Comparison of ENCODE assay signal across 8 mouse cellular contexts in genomic region chr5:140383559-140383958, GRCm38 (mm10). TPM values are rescaled to one million over a fixed set of nuclear protein-coding genes. Genes with fewer than 3 reads are reported as not detected.
DNase-seq lines count a peak whose midpoint lies in the region; ATAC-seq lines count a peak whose summit lies in the region.

No protein-coding gene starts in this region.

- H3K4me2 ChIP-seq in midbrain, embryonic 12.5 days (replicated peaks) = no peak overlapping the region
- no peak overlapping the region for H3K4me2 ChIP-seq in midbrain, embryonic 16.5 days (ENCODE audit: low read length)
- peak overlapping the region; percentile 22 for H3K4me2 ChIP-seq in embryonic facial prominence, embryonic 12.5 days (replicated peaks)
- H3K4me2 ChIP-seq in neural tube, embryonic 13.5 days = no peak overlapping the region

- H3K4me1 ChIP-seq in midbrain, embryonic 12.5 days = peaks cover 22% of the 10 kb centered on the region
- H3K4me1 ChIP-seq in midbrain, embryonic 16.5 days (ENCODE audit: control insufficient read depth, insufficient read depth, low read length) = peaks cover 15% of the 10 kb centered on the region
- H3K4me1 ChIP-seq in embryonic facial prominence, embryonic 12.5 days = peaks cover 31% of the 10 kb centered on the region
- H3K4me1 ChIP-seq in limb, embryonic 10.5 days = peaks cover 34% of the 10 kb centered on the region
- peaks cover 26% of the 10 kb centered on the region for H3K4me1 ChIP-seq in neural tube, embryonic 13.5 days (replicated peaks)

- ATAC-seq in midbrain, embryonic 12.5 days (ENCODE audit: low FRiP score, low read depth) = no peak
- no peak for ATAC-seq in midbrain, embryonic 16.5 days
- peak; percentile 32; the same call in 1 of the 2 replicates for ATAC-seq in embryonic facial prominence, embryonic 12.5 days (ENCODE audit: insufficient number of reproducible peaks, insufficient read depth, low FRiP score, low TSS enrichment)
- no peak for ATAC-seq in neural tube, embryonic 13.5 days (ENCODE audit: low read depth)
- no peak for ATAC-seq in activated CD4-positive, CD25-positive, alpha-beta regulatory T cell, adult 4 months

- H3K27me3 ChIP-seq in midbrain, embryonic 12.5 days = no peaks in the 10 kb centered on the region
- H3K27me3 ChIP-seq in midbrain, embryonic 16.5 days (ENCODE audit: control insufficient read depth, insufficient read depth, low read depth, low read length) = no peaks in the 10 kb centered on the region
- H3K27me3 ChIP-seq in embryonic facial prominence, embryonic 12.5 days = no peaks in the 10 kb centered on the region
- no peaks in the 10 kb centered on the region for H3K27me3 ChIP-seq in limb, embryonic 10.5 days (ENCODE audit: low read depth, poor library complexity, severe bottlenecking)
- H3K27me3 ChIP-seq in neural tube, embryonic 13.5 days = no peaks in the 10 kb centered on the region

- H3K36me3 ChIP-seq in midbrain, embryonic 12.5 days = no peaks in the 10 kb centered on the region
- no peaks in the 10 kb centered on the region for H3K36me3 ChIP-seq in midbrain, embryonic 16.5 days (ENCODE audit: control insufficient read depth, insufficient read depth, low read length)
- no peaks in the 10 kb centered on the region for H3K36me3 ChIP-seq in embryonic facial prominence, embryonic 12.5 days
- H3K36me3 ChIP-seq in limb, embryonic 10.5 days = peaks cover 10% of the 10 kb centered on the region; the same call in 1 of the 2 replicates
- no peaks in the 10 kb centered on the region for H3K36me3 ChIP-seq in neural tube, embryonic 13.5 days

- H3K9me3 ChIP-seq in midbrain, embryonic 12.5 days = no peaks in the 10 kb centered on the region
- no peaks in the 10 kb centered on the region for H3K9me3 ChIP-seq in midbrain, embryonic 16.5 days (replicated peaks; ENCODE audit: control insufficient read depth, low read length, poor library complexity, severe bottlenecking)
- H3K9me3 ChIP-seq in embryonic facial prominence, embryonic 12.5 days = no peaks in the 10 kb centered on the region
- no peaks in the 10 kb centered on the region for H3K9me3 ChIP-seq in limb, embryonic 10.5 days (replicated peaks)
- no peaks in the 10 kb centered on the region for H3K9me3 ChIP-seq in neural tube, embryonic 13.5 days

- H3K27ac ChIP-seq in midbrain, embryonic 12.5 days (replicated peaks) = 0 out of 2 replicates have a peak overlapping the region, but pooled peaks have one; percentile 25
- no peak overlapping the region for H3K27ac ChIP-seq in midbrain, embryonic 16.5 days (ENCODE audit: low read length)
- H3K27ac ChIP-seq in embryonic facial prominence, embryonic 12.5 days = peak overlapping the region; percentile 76
- peak overlapping the region; percentile 77 for H3K27ac ChIP-seq in limb, embryonic 10.5 days
- no peak overlapping the region for H3K27ac ChIP-seq in neural tube, embryonic 13.5 days (replicated peaks)

- no peak overlapping the region for H3K4me3 ChIP-seq in midbrain, embryonic 12.5 days
- H3K4me3 ChIP-seq in midbrain, embryonic 16.5 days (ENCODE audit: low read depth, low read length) = no peak overlapping the region
- no peak overlapping the region for H3K4me3 ChIP-seq in embryonic facial prominence, embryonic 12.5 days
- H3K4me3 ChIP-seq in limb, embryonic 10.5 days = no peak overlapping the region
- no peak overlapping the region for H3K4me3 ChIP-seq in neural tube, embryonic 13.5 days

- 15% methylated on average over 7 of the region's 7 CpGs for WGBS in midbrain, embryonic 12.5 days
- 23% methylated on average over 7 of the region's 7 CpGs for WGBS in midbrain, embryonic 16.5 days
- WGBS in embryonic facial prominence, embryonic 12.5 days = 7% methylated on average over 7 of the region's 7 CpGs
- WGBS in limb, embryonic 10.5 days = 31% methylated on average over 7 of the region's 7 CpGs
- WGBS in neural tube, embryonic 13.5 days = 27% methylated on average over 7 of the region's 7 CpGs

- peak; percentile 49 for DNase-seq in limb, embryonic 10.5 days (ENCODE audit: low spot score)
- no peak for DNase-seq in thymus, postnatal 25 days
- DNase-seq in natural killer cell, adult 2 months (ENCODE audit: low spot score in 2 of 2) = no peak

- peak overlapping the region; percentile 25; the same call in 1 of the 2 replicates for H3K9ac ChIP-seq in midbrain, embryonic 12.5 days (replicated peaks)
- no peak overlapping the region for H3K9ac ChIP-seq in midbrain, embryonic 16.5 days (ENCODE audit: low read depth, low read length)
- no peak overlapping the region for H3K9ac ChIP-seq in embryonic facial prominence, embryonic 12.5 days
- peak overlapping the region; percentile 45; the same call in 1 of the 2 replicates for H3K9ac ChIP-seq in neural tube, embryonic 13.5 days

RNA-seq across cellular contexts. Expression of gene Snx8, which starts 5.5 kb away (rescaled TPM):
- 20.6 and 21.4 TPM in 2 replicates for polyA plus RNA-seq in midbrain, embryonic 12.5 days (2016; fragmentation: Nextera tagmentation; extraction: Ambion mirVana)
- 44.7 and 46.4 TPM in 2 replicates for polyA plus RNA-seq in midbrain, embryonic 16.5 days (2015; fragmentation: Nextera tagmentation; extraction: Ambion mirVana)
- polyA plus RNA-seq in embryonic facial prominence, embryonic 12.5 days (2016; fragmentation: Nextera tagmentation; extraction: Ambion mirVana) = 21.4 and 21.5 TPM in 2 replicates
- 22.4 and 25.4 TPM in 2 replicates for polyA plus RNA-seq in limb, embryonic 10.5 days (2016; fragmentation: Nextera tagmentation; extraction: Ambion mirVana)
- 19.8 and 21.2 TPM in 2 replicates for polyA plus RNA-seq in neural tube, embryonic 13.5 days (2015; fragmentation: Nextera tagmentation; extraction: Ambion mirVana)
- 1 to 10 TPM in 1 of 2 experiments, under 1 TPM in 1; 0.26 to 1.3 TPM for polyA plus RNA-seq in activated CD4-positive, CD25-positive, alpha-beta regulatory T cell, adult 4 months (2017; shearing (Covaris generic))

RNA-seq across cellular contexts. Expression of gene Eif3b, which starts 35.6 kb away (rescaled TPM):
- polyA plus RNA-seq in midbrain, embryonic 12.5 days (2016; fragmentation: Nextera tagmentation; extraction: Ambion mirVana) = 158 and 161 TPM in 2 replicates
- 60.2 and 61.1 TPM in 2 replicates for polyA plus RNA-seq in midbrain, embryonic 16.5 days (2015; fragmentation: Nextera tagmentation; extraction: Ambion mirVana)
- polyA plus RNA-seq in embryonic facial prominence, embryonic 12.5 days (2016; fragmentation: Nextera tagmentation; extraction: Ambion mirVana) = 187 and 191 TPM in 2 replicates
- polyA plus RNA-seq in limb, embryonic 10.5 days (2016; fragmentation: Nextera tagmentation; extraction: Ambion mirVana) = 201 and 231 TPM in 2 replicates
- polyA plus RNA-seq in neural tube, embryonic 13.5 days (2015; fragmentation: Nextera tagmentation; extraction: Ambion mirVana) = 88.3 and 111 TPM in 2 replicates
- 10 to 100 TPM; 28.6 to 32.4 TPM for polyA plus RNA-seq in activated CD4-positive, CD25-positive, alpha-beta regulatory T cell, adult 4 months (2017; shearing (Covaris generic))

RNA-seq across cellular contexts. Expression of gene Mrm2, which starts 51.9 kb away (rescaled TPM):
- 17.4 and 18.0 TPM in 2 replicates for polyA plus RNA-seq in midbrain, embryonic 12.5 days (2016; fragmentation: Nextera tagmentation; extraction: Ambion mirVana)
- 20.0 and 21.3 TPM in 2 replicates for polyA plus RNA-seq in midbrain, embryonic 16.5 days (2015; fragmentation: Nextera tagmentation; extraction: Ambion mirVana)
- polyA plus RNA-seq in embryonic facial prominence, embryonic 12.5 days (2016; fragmentation: Nextera tagmentation; extraction: Ambion mirVana) = 24.0 and 24.9 TPM in 2 replicates
- 22.2 and 24.1 TPM in 2 replicates for polyA plus RNA-seq in limb, embryonic 10.5 days (2016; fragmentation: Nextera tagmentation; extraction: Ambion mirVana)
- polyA plus RNA-seq in neural tube, embryonic 13.5 days (2015; fragmentation: Nextera tagmentation; extraction: Ambion mirVana) = 16.7 and 18.8 TPM in 2 replicates
- polyA plus RNA-seq in activated CD4-positive, CD25-positive, alpha-beta regulatory T cell, adult 4 months (2017; shearing (Covaris generic)) = 10 to 100 TPM in 1 of 2 experiments, 1 to 10 TPM in 1; 8.3 to 10.7 TPM

Comparison
In these comparisons a context has a peak if more than half of its experiments do, and no peak if none do; other contexts are left out.
1. H3K27ac ChIP-seq: peak in midbrain, embryonic 12.5 days (single experiment), embryonic facial prominence, embryonic 12.5 days (single experiment) and limb, embryonic 10.5 days (single experiment); none in midbrain, embryonic 16.5 days (single experiment) and neural tube, embryonic 13.5 days (single experiment).
2. H3K9ac ChIP-seq: peak in midbrain, embryonic 12.5 days (single experiment) and neural tube, embryonic 13.5 days (single experiment); none in midbrain, embryonic 16.5 days (single experiment) and embryonic facial prominence, embryonic 12.5 days (single experiment).